Mouse (Mus musculus) midbrain, embryonic 11.5 days (tissue): ENCODE results near the gene Zfp248. TPM values are rescaled to one million over a fixed set of nuclear protein-coding genes. Genes with fewer than 3 reads are reported as not detected.
A peak's percentile ranks its signal among the peaks of the same experiment; 100 is the strongest.

Experiments
- ATAC-seq: fragments of 200-750 bp; cut with Nextera tagmentation; 2 replicates; pipeline ENCODE4 v1.8.0; 2017; ENCODE audit warnings: moderate TSS enrichment, moderate library complexity; ENCODE audit not compliant: low FRiP score
- DNase-seq: peaks from one replicate; pipeline ENCODE4 v3.0.0; 2015; ENCODE audit warnings: low spot score; ENCODE audit errors: missing footprints
- H3K27ac ChIP-seq: fragments of 300-500 bp; sonication (generic); 2 replicates; pipeline ENCODE4 v1.5.1; 2014; ENCODE audit warnings: low read depth, low read length
- H3K27me3 ChIP-seq: fragments of 300-500 bp; sonication (generic); 2 replicates; pipeline ENCODE4 v1.6.1; 2014; ENCODE audit warnings: mild to moderate bottlenecking, low read length, moderate library complexity, mixed read lengths; ENCODE audit not compliant: control insufficient read depth, insufficient read depth
- H3K36me3 ChIP-seq: fragments of 300-500 bp; sonication (generic); 2 replicates; pipeline ENCODE4 v1.6.1; 2014; ENCODE audit warnings: mild to moderate bottlenecking, low read length, moderate library complexity, mixed read lengths; ENCODE audit not compliant: control insufficient read depth, insufficient read depth
- H3K4me1 ChIP-seq: fragments of 300-500 bp; sonication (generic); 2 replicates; pipeline ENCODE4 v1.6.1; 2014; ENCODE audit warnings: low read length; ENCODE audit not compliant: control insufficient read depth, insufficient read depth
- H3K4me2 ChIP-seq: fragments of 300-500 bp; sonication (generic); 2 replicates; pipeline ENCODE4 v1.6.1; 2014; ENCODE audit warnings: mild to moderate bottlenecking, moderate library complexity
- H3K4me3 ChIP-seq: fragments of 300-500 bp; sonication (generic); 2 replicates; pipeline ENCODE4 v1.5.1; 2014; ENCODE audit warnings: low read depth, low read length
- H3K9ac ChIP-seq: fragments of 300-500 bp; sonication (generic); 2 replicates; pipeline ENCODE4 v1.6.1; 2014; ENCODE audit warnings: low read length
- H3K9me3 ChIP-seq: fragments of 300-500 bp; sonication (generic); 2 replicates; pipeline ENCODE4 v1.6.1; 2016; ENCODE audit warnings: low read length; ENCODE audit not compliant: control insufficient read depth
- WGBS: fragments of 180-500 bp; shearing (Covaris S2); extraction: QIAGEN DNeasy Blood & Tissue Kit; methylation state at CpG from one replicate; pipeline ENCODE4 v1.1.7; 2014; 5-methylcytosine and 5-hydroxymethylcytosine counted together
- polyA plus RNA-seq: library from polyadenylated mRNA; unstranded; fragments of >200 nt; fragmentation: Nextera tagmentation; extraction: Ambion mirVana; gene quantifications from 2 replicates; pipeline ENCODE4 v1.2.1, GENCODE M21; 2014

Zfp248 gene
- polyA plus RNA-seq, 1 experiment from 2014 or later = 11.8 TPM

- Histone ChIP-seq H3K9ac (no peak overlapping the region), H3K36me3 (peaks cover 25% of the 10 kb centered on the region), H3K4me1 (no peaks in the 10 kb centered on the region), H3K27me3 (no peaks in the 10 kb centered on the region), H3K4me3 (no peak overlapping the region), H3K9me3 (peaks cover 7% of the 10 kb centered on the region; the same call in 1 of the 2 replicates), H3K27ac (no peak overlapping the region), H3K4me2 (no peak overlapping the region)
- ATAC-seq (no peak), DNase-seq (no peak)
- WGBS = 92% methylated on average over 4 of the region's 4 CpGs
Measured at GRCm38 (mm10) chr6:118431502-118431901, 23.8 kb downstream of the Zfp248 start.

GRCm38 (mm10) chr6:118426666-118427065 lies 28.7 kb downstream of the Zfp248 start:
- peaks cover 7% of the 10 kb centered on the region; the same call in 1 of the 2 replicates for H3K9me3 ChIP-seq
- no peaks in the 10 kb centered on the region for H3K4me1 ChIP-seq
- H3K36me3 ChIP-seq = peaks cover 19% of the 10 kb centered on the region
- H3K4me3 ChIP-seq = no peak overlapping the region
- no peak overlapping the region for H3K27ac ChIP-seq
- no peak overlapping the region for H3K9ac ChIP-seq
- 87% methylated on average over 1 of the region's 1 CpGs for WGBS
- H3K4me2 ChIP-seq = no peak overlapping the region
- no peak for ATAC-seq
- DNase-seq = no peak
- no peaks in the 10 kb centered on the region for H3K27me3 ChIP-seq

GRCm38 (mm10) chr6:118419050-118419920 lies 36.0 kb downstream of the Zfp248 start, which contains the start of gene Bms1:
Gene Bms1, minus strand, starts transcription at chr6:118419474.
- WGBS = under 1% methylated on average over 66 of the region's 67 CpGs
- Histone ChIP-seq H3K9me3 (no peaks in the 10 kb centered on the region), H3K4me3 (peak within 1 kb of the TSS; percentile 93), H3K36me3 (peaks cover 7% of the 10 kb centered on the region; the same call in 1 of the 2 replicates), H3K4me2 (peak within 1 kb of the TSS; percentile 66), H3K27me3 (no peaks in the 10 kb centered on the region), H3K9ac (peak within 1 kb of the TSS; percentile 81), H3K27ac (peak within 1 kb of the TSS; percentile 63; the same call in 1 of the 2 replicates), H3K4me1 (peaks cover 11% of the 10 kb centered on the region)
- DNase-seq = peak; percentile 99
- ATAC-seq = peak; percentile 97

- no peak for DNase-seq
- WGBS = 84% methylated on average over 1 of the region's 1 CpGs
- no peaks in the 10 kb centered on the region for H3K4me1 ChIP-seq
Measured at GRCm38 (mm10) chr6:118410428-118410827, 44.9 kb downstream of the Zfp248 start.

GRCm38 (mm10) chr6:118408510-118408909 lies 46.8 kb downstream of the Zfp248 start:
- ATAC-seq (no peak), DNase-seq (no peak)
- Histone ChIP-seq H3K4me3 (no peak overlapping the region), H3K9ac (no peak overlapping the region), H3K4me2 (no peak overlapping the region), H3K27ac (no peak overlapping the region), H3K4me1 (no peaks in the 10 kb centered on the region), H3K27me3 (no peaks in the 10 kb centered on the region), H3K9me3 (no peaks in the 10 kb centered on the region), H3K36me3 (peaks cover 25% of the 10 kb centered on the region)
- WGBS = 95% methylated on average over 5 of the region's 5 CpGs

More at GRCm38 (mm10) chr6:118410428-118410827, 44.9 kb downstream of the Zfp248 start:
- H3K36me3 ChIP-seq = peaks cover 18% of the 10 kb centered on the region
- no peak overlapping the region for H3K9ac ChIP-seq
- no peak for ATAC-seq
- H3K9me3 ChIP-seq = no peaks in the 10 kb centered on the region
- no peak overlapping the region for H3K4me2 ChIP-seq
- no peak overlapping the region for H3K4me3 ChIP-seq
- no peak overlapping the region for H3K27ac ChIP-seq
- H3K27me3 ChIP-seq = no peaks in the 10 kb centered on the region

- Histone ChIP-seq H3K27ac (no peak overlapping the region), H3K4me3 (no peak overlapping the region), H3K9me3 (no peaks in the 10 kb centered on the region), H3K4me1 (no peaks in the 10 kb centered on the region), H3K4me2 (no peak overlapping the region), H3K9ac (no peak overlapping the region), H3K27me3 (no peaks in the 10 kb centered on the region), H3K36me3 (peaks cover 23% of the 10 kb centered on the region)
- ATAC-seq (no peak), DNase-seq (no peak)
- WGBS = 91% methylated on average over 4 of the region's 4 CpGs
Measured at GRCm38 (mm10) chr6:118406421-118406820, 48.9 kb downstream of the Zfp248 start.

- DNase-seq = no peak
- Histone ChIP-seq H3K36me3 (peaks cover 30% of the 10 kb centered on the region), H3K9me3 (no peaks in the 10 kb centered on the region), H3K4me2 (no peak overlapping the region), H3K27me3 (no peaks in the 10 kb centered on the region), H3K4me1 (no peaks in the 10 kb centered on the region), H3K27ac (no peak overlapping the region), H3K4me3 (no peak overlapping the region), H3K9ac (no peak overlapping the region)
- ATAC-seq = no peak
Measured at GRCm38 (mm10) chr6:118390746-118391145, 64.6 kb downstream of the Zfp248 start.

- ATAC-seq (no peak), DNase-seq (no peak)
- H3K4me1 ChIP-seq = no peaks in the 10 kb centered on the region
- H3K36me3 ChIP-seq = peaks cover 16% of the 10 kb centered on the region; the same call in 1 of the 2 replicates
- H3K4me2 ChIP-seq = no peak overlapping the region
- no peak overlapping the region for H3K27ac ChIP-seq
- no peaks in the 10 kb centered on the region for H3K27me3 ChIP-seq
- no peaks in the 10 kb centered on the region for H3K9me3 ChIP-seq
- WGBS = 96% methylated on average over 3 of the region's 3 CpGs
- H3K4me3 ChIP-seq = no peak overlapping the region
- no peak overlapping the region for H3K9ac ChIP-seq
Measured at GRCm38 (mm10) chr6:118385962-118386361, 69.4 kb downstream of the Zfp248 start.

GRCm38 (mm10) chr6:118381234-118381633 lies 74.1 kb downstream of the Zfp248 start:
- ATAC-seq = no peak

More at GRCm38 (mm10) chr6:118381234-118381633, 74.1 kb downstream of the Zfp248 start:
- Histone ChIP-seq H3K9me3 (no peaks in the 10 kb centered on the region), H3K4me3 (no peak overlapping the region), H3K27ac (no peak overlapping the region), H3K4me1 (no peaks in the 10 kb centered on the region), H3K4me2 (no peak overlapping the region), H3K9ac (no peak overlapping the region), H3K27me3 (no peaks in the 10 kb centered on the region), H3K36me3 (peaks cover 6% of the 10 kb centered on the region; the same call in 1 of the 2 replicates)
- 84% methylated on average over 4 of the region's 4 CpGs for WGBS
- peak; percentile 44 for DNase-seq
